Mouse (Mus musculus) left cerebral cortex, adult 9 months (tissue): ENCODE measurements around the gene Mthfd2l.

Experiments used
- DNase-seq, 2 experiments: peaks; one replicate each; pipeline ENCODE4 v3.0.0; 2022; ENCODE audit warnings: low spot score in 2 of 2

Mthfd2l gene

GRCm38 (mm10) chr5:90930971-90931851 lies at the start of gene Mthfd2l:
TSS of gene Mthfd2l (plus strand) at chr5:90931117.
- peak in 1 of 2 experiments; percentile 65 for DNase-seq

DNA sequence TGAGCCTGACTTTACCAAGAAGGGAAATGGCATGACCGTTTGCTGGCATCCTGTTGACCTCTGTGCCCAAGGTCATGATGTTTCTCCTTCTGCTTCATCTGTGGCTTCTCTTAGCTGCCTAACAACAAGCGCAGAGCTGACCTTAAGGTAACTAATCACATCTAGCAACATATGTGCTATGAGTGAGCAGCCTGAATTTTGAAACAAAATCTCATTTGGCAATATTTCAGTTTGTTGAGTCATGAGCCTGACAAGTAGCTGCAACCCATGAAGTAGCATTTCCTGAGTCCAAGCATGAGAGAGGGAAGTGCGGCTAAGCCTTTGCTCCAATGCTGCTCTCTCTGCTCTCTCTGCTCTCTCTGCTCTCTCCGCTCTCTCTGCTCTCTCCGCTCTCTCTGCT lies 49.2 kb upstream of the Mthfd2l start:
- DNase-seq: no peak

DNA sequence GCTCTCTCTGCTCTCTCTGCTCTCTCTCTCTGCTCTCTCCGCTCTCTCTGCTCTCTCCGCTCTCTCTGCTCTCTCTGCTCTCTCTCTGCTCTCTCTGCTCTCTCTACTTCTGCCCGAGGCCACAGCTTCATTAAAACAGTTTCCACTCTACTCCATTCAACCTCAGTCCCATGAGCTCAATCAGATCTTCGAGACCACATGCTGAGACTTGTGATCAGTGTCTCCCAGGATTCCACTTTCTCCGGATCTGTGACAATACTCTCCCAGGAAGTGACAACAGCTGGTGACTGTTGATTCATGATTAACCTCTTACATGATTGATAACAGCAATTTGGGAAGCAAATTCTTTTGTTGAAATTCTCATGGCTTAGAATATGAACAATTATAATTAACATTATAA lies 48.8 kb upstream of the Mthfd2l start:
- DNase-seq: no peak

DNA sequence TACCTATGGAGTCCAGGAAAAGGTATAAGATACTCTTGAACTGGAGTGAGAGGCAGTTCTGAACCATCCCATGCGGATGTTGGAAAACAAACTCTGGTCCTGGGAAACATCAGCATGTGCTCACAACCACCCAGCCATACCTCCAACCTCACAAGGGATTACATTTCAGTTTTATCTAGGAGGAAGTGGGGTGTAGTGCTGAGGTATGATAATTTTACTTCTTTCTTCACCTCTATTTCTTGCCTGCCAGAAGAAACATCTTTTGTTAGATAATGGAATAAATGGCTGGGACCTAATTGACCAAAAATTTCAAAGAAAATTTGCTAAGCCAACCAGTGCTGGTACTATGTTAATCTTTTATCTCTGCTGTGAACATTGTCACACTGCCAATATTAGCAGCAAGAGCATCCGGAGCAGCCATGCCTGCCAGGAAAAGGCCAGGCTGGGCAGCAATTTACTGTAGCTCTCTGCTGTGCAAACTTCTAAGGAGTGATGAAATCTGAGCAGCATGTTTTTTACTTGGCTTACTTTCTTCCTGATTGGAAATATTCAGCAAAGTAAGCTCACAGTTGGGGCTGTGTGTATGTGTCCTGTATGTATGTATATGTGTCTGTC lies 46.2 kb upstream of the Mthfd2l start:
- DNase-seq: no peak

GRCm38 (mm10) chr5:90888661-90889060 lies 42.3 kb upstream of the Mthfd2l start:
- DNase-seq: no peak

DNA sequence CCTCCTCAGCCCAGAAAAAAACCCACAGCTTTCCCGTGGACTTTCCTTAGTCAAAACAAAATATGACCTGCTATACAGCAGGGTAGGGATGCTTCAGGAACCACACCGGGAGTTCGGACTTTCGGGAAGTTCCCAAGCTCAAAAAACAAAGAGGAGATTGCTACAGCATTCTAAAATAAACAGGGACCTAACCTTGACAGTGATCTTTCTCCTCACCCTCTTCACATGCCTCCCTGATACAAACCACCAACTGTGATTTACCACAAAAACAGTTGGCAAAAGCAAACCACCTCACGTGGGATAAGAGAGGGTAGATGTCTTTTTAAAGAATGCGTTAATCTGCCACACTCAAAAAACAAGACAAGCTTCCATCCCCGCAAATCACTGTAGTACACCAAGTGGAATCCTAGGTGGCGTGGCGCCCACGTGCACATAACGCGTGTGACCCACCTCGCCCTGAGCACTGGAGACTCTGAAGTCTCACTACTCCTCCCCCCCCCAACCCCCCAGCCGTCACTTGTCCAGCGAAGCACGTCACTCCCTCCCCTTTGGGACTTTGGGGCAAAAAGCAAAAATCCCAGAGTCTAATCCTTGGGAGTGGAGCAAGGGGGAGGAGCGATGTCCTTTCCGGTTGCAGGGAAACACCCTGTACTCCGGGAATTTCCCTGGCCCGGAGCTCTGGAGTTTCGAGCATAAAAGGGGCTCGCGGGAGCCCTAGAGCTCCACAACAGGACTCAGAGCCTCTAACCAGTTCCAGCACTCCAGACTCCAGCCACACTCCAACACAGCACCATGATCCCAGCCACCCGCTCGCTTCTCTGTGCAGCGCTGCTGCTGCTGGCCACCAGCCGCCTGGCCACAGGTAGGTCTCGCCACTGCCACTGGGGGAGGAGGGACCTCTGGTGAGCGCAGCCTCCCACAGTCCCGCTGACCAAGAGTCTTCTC lies 40.1 kb upstream of the Mthfd2l start, which contains the start of gene Cxcl1:
TSS of gene Cxcl1 (plus strand) at position 723 of the 945 bp plus-strand sequence.
- DNase-seq: no peak

GRCm38 (mm10) chr5:90891464-90891813 lies 39.5 kb upstream of the Mthfd2l start:
- DNase-seq: no peak

GRCm38 (mm10) chr5:90894231-90894630 lies 36.7 kb upstream of the Mthfd2l start:
- no peak for DNase-seq

- DNase-seq: no peak
Measured at GRCm38 (mm10) chr5:90897429-90897828, 33.5 kb upstream of the Mthfd2l start.

GRCm38 (mm10) chr5:90899308-90899707 lies 31.6 kb upstream of the Mthfd2l start:
- DNase-seq: no peak

GRCm38 (mm10) chr5:90900147-90900546 lies 30.8 kb upstream of the Mthfd2l start:
- no peak for DNase-seq

GRCm38 (mm10) chr5:90900688-90901087 lies 30.2 kb upstream of the Mthfd2l start:
- no peak for DNase-seq

DNA sequence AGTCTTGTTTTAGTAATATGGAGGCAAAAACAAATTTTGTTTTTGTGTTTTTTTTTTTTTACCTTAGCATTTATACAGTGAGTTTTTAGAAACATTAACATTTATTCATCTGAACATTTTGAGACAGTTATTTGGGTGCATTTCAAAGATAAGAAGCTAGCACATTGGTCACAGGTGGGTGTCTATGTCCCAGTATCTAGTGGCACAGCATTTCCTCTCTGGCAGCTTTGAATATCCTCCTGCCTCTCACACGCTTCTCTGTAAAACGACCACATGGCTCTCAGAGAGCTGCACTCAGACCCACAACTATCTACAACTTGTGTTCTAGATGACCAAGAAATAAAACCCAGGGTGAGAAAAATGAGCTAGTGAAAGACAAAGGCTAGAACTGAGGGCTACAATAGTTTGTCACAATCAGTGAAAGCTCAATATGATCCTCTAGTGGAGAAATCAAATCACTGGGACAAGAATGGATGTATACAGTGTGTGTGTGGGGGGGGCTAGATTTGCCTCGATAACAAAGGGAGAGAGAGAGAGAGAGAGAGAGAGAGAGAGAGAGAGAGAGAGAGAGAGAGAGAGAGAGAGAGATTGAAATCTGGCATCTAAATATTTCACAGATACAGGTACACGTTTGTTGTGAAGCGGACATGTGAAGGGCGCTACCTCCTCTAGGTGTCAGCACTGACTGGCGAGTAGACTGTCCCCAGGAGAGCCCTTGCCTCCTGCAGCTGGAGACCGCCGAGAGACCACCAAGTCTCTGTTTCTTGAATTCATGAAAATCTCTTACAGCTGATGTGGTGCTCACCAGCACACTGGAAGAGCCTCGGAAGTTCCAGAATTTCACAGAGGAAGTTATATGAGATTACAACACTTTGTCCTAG lies 28.3 kb upstream of the Mthfd2l start:
- DNase-seq: no peak

GRCm38 (mm10) chr5:90903339-90904020 lies 27.4 kb upstream of the Mthfd2l start, which contains the start of gene Cxcl2:
TSS of gene Cxcl2 (plus strand) at chr5:90903871.
- DNase-seq: no peak

DNA sequence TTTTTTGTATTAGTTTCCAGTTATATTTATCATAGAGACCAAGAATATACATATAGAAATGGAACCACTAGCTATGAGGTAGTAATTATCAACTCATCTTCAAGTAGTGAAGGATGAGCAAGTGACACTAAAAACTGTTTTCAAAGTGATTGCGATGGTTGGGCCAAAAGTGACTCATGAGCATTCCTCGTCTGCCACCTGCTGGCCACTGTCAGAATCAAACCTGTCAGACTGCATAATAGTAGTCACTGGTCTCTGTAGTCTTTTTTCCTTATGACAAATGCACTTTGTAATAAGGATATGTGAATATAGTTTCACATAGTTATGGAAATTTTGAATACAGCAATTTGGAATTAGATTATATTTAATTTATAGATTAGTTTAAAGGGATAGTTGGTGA lies 21.9 kb upstream of the Mthfd2l start:
- peak in 1 of 2 experiments; percentile 73 for DNase-seq

DNA sequence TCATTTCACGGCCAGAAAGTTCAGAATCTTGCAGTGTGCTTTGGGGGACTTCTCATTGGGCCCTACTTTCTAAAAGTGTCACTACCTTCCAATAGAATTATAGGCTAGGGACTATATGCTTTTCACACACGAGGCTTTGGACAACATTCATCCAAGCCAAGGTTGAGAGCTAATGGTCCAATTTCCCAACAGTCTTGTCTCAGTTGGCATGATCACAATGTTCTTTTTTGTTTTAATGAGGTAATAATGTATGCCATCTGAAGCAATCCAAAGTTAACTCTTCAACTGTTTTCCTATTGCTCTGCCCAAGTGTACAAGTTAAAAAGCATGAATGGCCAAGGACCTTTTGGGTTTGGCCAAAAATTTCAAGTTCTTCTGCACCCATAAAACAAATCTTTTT lies 11.4 kb upstream of the Mthfd2l start:
- DNase-seq: no peak

DNA sequence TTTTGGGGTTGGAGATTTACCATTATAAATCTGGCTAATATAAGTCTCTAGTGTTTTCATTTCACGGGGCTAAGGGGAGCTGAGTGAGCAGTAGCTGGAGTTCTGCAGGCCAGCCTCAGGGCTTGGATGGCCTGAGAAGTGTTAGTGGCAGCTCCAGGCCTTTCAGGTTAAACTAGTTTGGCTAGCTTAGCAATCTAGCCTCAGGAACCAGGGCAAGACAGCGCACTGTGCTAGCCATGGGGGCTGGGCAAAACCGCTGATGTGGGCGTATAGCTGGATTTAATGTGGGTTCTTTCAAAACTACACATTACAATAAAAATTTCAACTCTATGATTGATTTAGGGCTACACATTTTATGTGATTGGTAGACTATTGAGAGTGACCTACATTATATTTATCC lies 8.0 kb upstream of the Mthfd2l start:
- no peak for DNase-seq

DNA sequence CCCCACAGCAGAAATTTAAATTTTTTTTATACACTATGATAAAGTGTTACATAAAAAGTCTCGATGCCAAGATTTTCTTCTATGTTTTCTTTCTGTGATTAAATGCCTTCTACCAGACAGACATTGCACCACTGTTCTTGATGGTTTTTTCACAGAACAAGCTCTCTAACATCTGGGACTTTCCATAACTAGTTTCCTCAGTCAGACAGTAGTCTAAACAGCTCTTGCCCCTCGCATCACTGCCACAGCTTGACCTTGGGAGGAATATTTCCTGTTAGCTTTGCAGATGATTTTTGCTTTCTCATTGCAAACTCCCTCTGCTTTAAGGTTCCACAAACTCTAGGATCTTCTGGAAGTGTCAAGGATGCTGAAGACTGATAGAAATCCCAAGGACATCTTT lies 371 bp upstream of the Mthfd2l start:
- DNase-seq: no peak

DNA sequence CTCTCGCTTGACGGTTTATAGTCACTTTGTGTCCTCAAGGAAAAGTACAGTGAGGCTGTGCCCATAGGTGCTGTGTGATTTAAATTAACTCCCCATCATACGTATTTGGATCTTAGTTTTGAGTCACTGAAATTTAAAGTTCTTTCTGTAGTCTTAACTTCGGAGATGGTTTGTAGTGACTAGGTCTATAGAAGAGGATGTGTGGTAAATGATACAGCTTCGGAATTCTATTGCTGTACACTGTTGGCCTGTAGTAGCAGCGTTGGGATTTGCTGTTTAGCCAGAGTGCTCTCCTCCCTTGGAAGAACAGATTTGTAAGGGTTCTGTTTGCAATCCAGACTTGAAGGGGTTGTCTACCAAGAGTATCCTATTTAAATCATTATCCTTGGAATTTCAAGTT lies 994 bp downstream of the Mthfd2l start:
- no peak for DNase-seq

DNA sequence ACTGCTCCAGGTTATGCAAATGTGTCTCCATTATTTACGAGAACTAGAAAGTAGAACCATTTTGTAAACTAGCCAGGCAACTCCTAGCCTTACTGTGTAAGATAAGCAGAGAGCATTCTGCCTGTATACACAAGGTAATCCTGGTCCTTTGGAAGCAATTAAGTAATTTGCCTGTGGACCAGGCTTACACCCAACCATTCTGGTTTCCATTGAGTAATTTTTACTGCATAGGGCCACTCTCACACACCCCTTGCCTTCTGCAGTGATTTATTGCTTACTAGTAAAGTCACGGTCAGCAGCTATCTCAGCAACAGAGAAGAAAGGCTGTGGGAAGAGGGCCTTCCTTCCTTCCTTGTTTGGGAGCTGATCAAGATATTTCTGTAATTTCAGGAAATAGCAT lies 5.8 kb downstream of the Mthfd2l start:
- DNase-seq: no peak
